Mouse (Mus musculus) layer of hippocampus, postnatal 14 days (tissue): ENCODE data around the gene Rps12-ps3. TPM values are rescaled to one million over a fixed set of nuclear protein-coding genes. Genes with fewer than 3 reads are reported as not detected.

Source experiments
- DNase-seq, 2 experiments: peaks; one replicate each; pipeline ENCODE4 v3.0.0; 2021 to 2022; ENCODE audit warnings: low spot score in 2 of 2, mixed read lengths in 1 of 2
- total RNA-seq, 2 experiments: library from RNA; stranded (reverse); gene quantifications; 2 replicates each; pipeline ENCODE4 v1.2.3; 2021

Gene Rps12-ps3
- total RNA-seq, 2 experiments from 2014 or later: 285 to 383 TPM

GRCm38 (mm10) chr19:59350273-59350903, 28.3 kb downstream of the Rps12-ps3 start:
- DNase-seq: no peak

GRCm38 (mm10) chr19:59351151-59351889, 29.2 kb downstream of the Rps12-ps3 start:
- DNase-seq: no peak

DNA sequence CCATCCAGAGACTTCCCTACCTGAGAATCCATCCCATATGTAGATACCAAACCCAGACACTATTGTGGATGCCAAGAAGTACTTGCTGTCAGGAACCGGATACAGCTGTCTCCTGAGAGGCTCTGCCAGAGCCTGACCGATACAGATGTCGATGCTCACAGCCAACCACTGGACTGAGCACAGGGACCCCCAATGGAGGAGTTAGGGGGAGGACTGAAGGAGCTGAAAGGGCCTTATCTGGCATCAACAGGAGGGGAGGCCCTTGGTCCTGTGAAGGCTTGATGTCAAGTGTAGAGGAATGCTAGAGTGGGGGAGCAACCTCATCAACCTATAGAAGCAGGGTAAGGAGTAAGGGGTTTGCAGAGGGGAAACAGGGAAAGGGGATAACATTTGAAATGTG, 30.7 kb downstream of the Rps12-ps3 start:
- no peak for DNase-seq

GRCm38 (mm10) chr19:59354906-59355305, 32.8 kb downstream of the Rps12-ps3 start:
- no peak for DNase-seq

GRCm38 (mm10) chr19:59356388-59356787, 34.3 kb downstream of the Rps12-ps3 start:
- DNase-seq: no peak

GRCm38 (mm10) chr19:59356843-59357595, 34.9 kb downstream of the Rps12-ps3 start:
- no peak for DNase-seq

GRCm38 (mm10) chr19:59357878-59358277, 35.8 kb downstream of the Rps12-ps3 start:
- DNase-seq: no peak

- DNase-seq: no peak
Observed at GRCm38 (mm10) chr19:59359202-59359601, 37.1 kb downstream of the Rps12-ps3 start.

- no peak for DNase-seq
Observed at GRCm38 (mm10) chr19:59360486-59360896, 38.4 kb downstream of the Rps12-ps3 start.

GRCm38 (mm10) chr19:59362646-59363045, 40.6 kb downstream of the Rps12-ps3 start:
- DNase-seq: no peak

DNA sequence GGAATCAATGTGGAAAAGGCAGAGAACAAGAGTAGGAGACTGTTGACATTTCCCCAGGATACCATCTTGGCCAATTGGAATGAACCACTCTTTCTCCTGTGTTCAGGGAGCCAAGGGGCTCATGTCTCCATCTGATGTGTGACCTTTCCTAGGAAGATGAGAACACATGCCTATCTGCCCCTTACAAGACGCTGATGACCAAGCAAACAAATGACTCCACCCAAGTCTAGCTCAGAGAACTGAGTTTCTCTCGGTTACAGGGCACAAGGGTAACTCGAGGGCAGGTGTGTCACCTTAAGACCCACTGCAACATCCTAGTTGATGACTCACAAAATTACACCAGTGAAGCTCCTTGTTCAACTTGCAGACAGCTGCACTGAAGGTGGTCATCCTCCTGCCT, 41.6 kb downstream of the Rps12-ps3 start:
- no peak for DNase-seq

DNA sequence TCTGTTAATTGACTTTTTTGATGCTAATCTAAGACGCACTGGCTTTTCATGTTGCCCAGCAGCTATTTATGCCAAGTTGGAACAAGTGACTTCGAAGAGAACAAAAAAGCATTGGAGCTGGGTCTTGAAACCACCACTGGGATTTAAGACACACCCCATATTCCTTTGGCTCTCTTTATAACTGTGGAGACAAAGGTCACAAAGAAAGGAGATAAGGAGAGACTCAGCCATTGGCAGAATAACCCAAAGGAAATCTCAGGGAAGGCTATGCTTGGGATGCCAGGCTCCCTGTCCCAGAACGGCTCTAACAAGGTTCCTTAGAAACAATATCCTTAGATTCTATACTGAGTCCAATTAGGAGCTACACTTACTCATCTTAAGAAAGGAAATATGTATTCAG, 44.6 kb downstream of the Rps12-ps3 start:
- DNase-seq: no peak

DNA sequence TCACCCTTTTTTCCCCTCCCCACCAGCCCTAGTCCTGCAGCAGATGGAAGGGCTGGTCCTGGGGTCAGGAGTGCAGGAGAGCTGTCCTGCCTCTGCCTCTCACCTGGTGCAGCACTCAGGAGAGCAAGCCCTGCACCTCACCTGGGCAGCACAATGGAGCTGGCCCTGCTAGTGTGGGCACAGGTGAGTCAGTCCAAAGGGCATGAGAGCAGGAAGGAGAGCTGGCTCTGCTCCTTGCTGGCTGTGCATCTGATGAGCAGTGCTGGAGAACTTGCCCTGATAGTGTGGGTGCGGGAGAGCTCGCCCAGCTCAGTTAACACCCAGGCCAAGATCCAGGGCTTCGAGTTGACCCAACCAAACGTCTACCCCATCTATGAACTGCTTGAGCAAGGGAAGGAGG, 45.8 kb downstream of the Rps12-ps3 start:
- DNase-seq: no peak

DNA sequence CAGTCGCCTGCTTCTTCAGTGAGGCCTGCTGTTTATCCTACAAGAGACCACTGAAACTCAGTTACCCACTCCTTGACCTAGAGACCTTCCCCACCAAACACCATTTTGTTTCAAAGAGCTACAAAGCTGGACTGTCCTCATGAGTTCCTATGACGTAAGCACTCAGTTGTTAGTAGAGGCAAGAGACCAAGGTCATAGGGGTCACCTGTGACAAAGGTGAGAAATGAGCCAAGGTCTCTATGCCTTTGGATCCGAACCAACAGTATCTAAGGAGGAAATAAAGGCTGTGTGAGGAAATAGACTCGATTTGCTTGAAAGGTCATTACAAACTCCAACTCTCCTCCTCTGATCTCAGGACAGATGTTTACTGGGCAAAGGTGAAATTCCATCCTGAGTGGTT, 48.9 kb downstream of the Rps12-ps3 start:
- no peak for DNase-seq

Other genes with a start within 250 kb of the Rps12-ps3 start
- 10 to 100 TPM; 39.3 to 39.7 TPM for gene Shtn1, start 246.2 kb upstream of the Rps12-ps3 start, total RNA-seq
- 1 to 10 TPM; 1.2 to 2.4 TPM for gene Vax1, start 152.2 kb upstream of the Rps12-ps3 start, total RNA-seq
- gene Kcnk18, start 103.1 kb upstream of the Rps12-ps3 start, total RNA-seq: not detected
- 1 to 10 TPM; 4.1 to 4.7 TPM for gene Slc18a2, start 61.4 kb upstream of the Rps12-ps3 start, total RNA-seq
- gene Pdzd8, start 23.5 kb downstream of the Rps12-ps3 start, total RNA-seq: 10 to 100 TPM; 51.8 to 55.6 TPM
- gene Emx2, start 136.1 kb downstream of the Rps12-ps3 start, total RNA-seq: 10 to 100 TPM; 22.5 to 24.7 TPM